Mouse (Mus musculus) neural tube, embryonic 13.5 days (tissue): ENCODE results near the gene Npcd. TPM values are rescaled to one million over a fixed set of nuclear protein-coding genes. Genes with fewer than 3 reads are reported as not detected.

Source experiments
- ATAC-seq: fragments of 200-750 bp; cut with Nextera tagmentation; 2 replicates; pipeline ENCODE4 v1.8.0; 2017; ENCODE audit warnings: low read depth, mild to moderate bottlenecking, moderate TSS enrichment, moderate library complexity
- H3K27ac ChIP-seq: fragments of 300-500 bp; sonication (generic); replicated peaks from 2 replicates; pipeline ENCODE4 v1.5.1; 2015; ENCODE audit warnings: moderate library complexity, mild to moderate bottlenecking, inconsistent platforms
- H3K27me3 ChIP-seq: fragments of 300-500 bp; sonication (generic); 2 replicates; pipeline ENCODE4 v1.6.1; 2015; ENCODE audit warnings: mild to moderate bottlenecking, inconsistent platforms
- H3K36me3 ChIP-seq: fragments of 300-500 bp; sonication (generic); 2 replicates; pipeline ENCODE4 v1.6.1; 2015; ENCODE audit warnings: mild to moderate bottlenecking, inconsistent platforms
- H3K4me1 ChIP-seq: fragments of 300-500 bp; sonication (generic); replicated peaks from 2 replicates; pipeline ENCODE4 v1.6.1; 2015; ENCODE audit warnings: inconsistent platforms
- H3K4me2 ChIP-seq: fragments of 300-500 bp; sonication (generic); 2 replicates; pipeline ENCODE4 v1.6.1; 2015; ENCODE audit warnings: inconsistent platforms, mild to moderate bottlenecking, moderate library complexity
- H3K4me3 ChIP-seq: fragments of 300-500 bp; sonication (generic); 2 replicates; pipeline ENCODE4 v1.5.1; 2015; ENCODE audit warnings: mild to moderate bottlenecking, inconsistent platforms
- H3K9ac ChIP-seq: fragments of 300-500 bp; sonication (generic); 2 replicates; pipeline ENCODE4 v1.6.1; 2015; ENCODE audit warnings: moderate library complexity, mild to moderate bottlenecking, inconsistent platforms
- H3K9me3 ChIP-seq: fragments of 300-500 bp; sonication (generic); 2 replicates; pipeline ENCODE4 v1.6.1; 2016; ENCODE audit warnings: inconsistent platforms
- WGBS: fragments of 180-500 bp; shearing (Covaris S2); methylation state at CpG from one replicate; pipeline ENCODE4 v1.1.7; 2015; 5-methylcytosine and 5-hydroxymethylcytosine counted together
- polyA plus RNA-seq: library from polyadenylated mRNA; unstranded; fragments of >200 nt; fragmentation: Nextera tagmentation; extraction: Ambion mirVana; gene quantifications from 2 replicates; pipeline ENCODE4 v1.2.1, GENCODE M21; 2015

Gene Npcd
- polyA plus RNA-seq, 1 experiment from 2014 or later, result not detected

GRCm38 (mm10) chr15:79796256-79796655 lies 37.8 kb downstream of the Npcd start:
- no peaks in the 10 kb centered on the region for H3K9me3 ChIP-seq
- H3K27ac ChIP-seq, result no peak overlapping the region
- WGBS, result 76% methylated on average over 12 of the region's 12 CpGs
- H3K36me3 ChIP-seq, result no peaks in the 10 kb centered on the region
- H3K4me1 ChIP-seq, result peaks cover 13% of the 10 kb centered on the region; the same call in 1 of the 2 replicates
- ATAC-seq, result no peak
- no peak overlapping the region for H3K9ac ChIP-seq
- no peak overlapping the region for H3K4me2 ChIP-seq
- peaks cover 32% of the 10 kb centered on the region for H3K27me3 ChIP-seq
- H3K4me3 ChIP-seq, result no peak overlapping the region

GRCm38 (mm10) chr15:79794173-79794572 lies 39.9 kb downstream of the Npcd start:
- no peak overlapping the region for H3K4me3 ChIP-seq

GRCm38 (mm10) chr15:79793076-79793475 lies 41.0 kb downstream of the Npcd start:
- peaks cover 4% of the 10 kb centered on the region; the same call in 1 of the 2 replicates for H3K36me3 ChIP-seq
- H3K9me3 ChIP-seq, result no peaks in the 10 kb centered on the region
- WGBS, result 94% methylated on average over 9 of the region's 9 CpGs
- H3K4me2 ChIP-seq, result no peak overlapping the region
- peaks cover 7% of the 10 kb centered on the region for H3K4me1 ChIP-seq
- H3K27ac ChIP-seq, result no peak overlapping the region
- ATAC-seq, result no peak
- no peak overlapping the region for H3K4me3 ChIP-seq
- peaks cover 31% of the 10 kb centered on the region for H3K27me3 ChIP-seq
- no peak overlapping the region for H3K9ac ChIP-seq

More at GRCm38 (mm10) chr15:79794173-79794572, 39.9 kb downstream of the Npcd start:
- WGBS, result 38% methylated on average over 20 of the region's 20 CpGs
- Histone ChIP-seq H3K4me2 (no peak overlapping the region), H3K27me3 (peaks cover 32% of the 10 kb centered on the region), H3K36me3 (peaks cover 2% of the 10 kb centered on the region; the same call in 1 of the 2 replicates), H3K4me1 (0 out of 2 replicates have a peak, but pooled peaks cover 5% of the 10 kb centered on the region), H3K9me3 (no peaks in the 10 kb centered on the region), H3K9ac (no peak overlapping the region), H3K27ac (no peak overlapping the region)
- no peak for ATAC-seq

- Histone ChIP-seq H3K27me3 (peaks cover 29% of the 10 kb centered on the region), H3K9ac (no peak overlapping the region), H3K4me3 (no peak overlapping the region), H3K9me3 (no peaks in the 10 kb centered on the region), H3K4me2 (no peak overlapping the region), H3K36me3 (peaks cover 4% of the 10 kb centered on the region; the same call in 1 of the 2 replicates), H3K27ac (no peak overlapping the region), H3K4me1 (peaks cover 13% of the 10 kb centered on the region)
- ATAC-seq, result no peak
- 22% methylated on average over 19 of the region's 19 CpGs for WGBS
Observed at GRCm38 (mm10) chr15:79792455-79792854, 41.6 kb downstream of the Npcd start.

GRCm38 (mm10) chr15:79791502-79791901 lies 42.5 kb downstream of the Npcd start:
- Histone ChIP-seq H3K27me3 (peaks cover 29% of the 10 kb centered on the region), H3K9ac (no peak overlapping the region), H3K27ac (no peak overlapping the region), H3K4me1 (peaks cover 18% of the 10 kb centered on the region), H3K9me3 (no peaks in the 10 kb centered on the region), H3K4me2 (no peak overlapping the region), H3K36me3 (peaks cover 4% of the 10 kb centered on the region; the same call in 1 of the 2 replicates), H3K4me3 (no peak overlapping the region)
- WGBS, result 5% methylated on average over 12 of the region's 12 CpGs
- no peak for ATAC-seq

- peaks cover 4% of the 10 kb centered on the region; the same call in 1 of the 2 replicates for H3K36me3 ChIP-seq
- no peak for ATAC-seq
- no peak overlapping the region for H3K27ac ChIP-seq
- no peak overlapping the region for H3K4me3 ChIP-seq
- WGBS, result 84% methylated on average over 6 of the region's 6 CpGs
- peaks cover 13% of the 10 kb centered on the region for H3K4me1 ChIP-seq
- peaks cover 29% of the 10 kb centered on the region for H3K27me3 ChIP-seq
- H3K9ac ChIP-seq, result no peak overlapping the region
- no peaks in the 10 kb centered on the region for H3K9me3 ChIP-seq
- H3K4me2 ChIP-seq, result no peak overlapping the region
Observed at GRCm38 (mm10) chr15:79790905-79791304, 43.1 kb downstream of the Npcd start.

GRCm38 (mm10) chr15:79790111-79790510 lies 43.9 kb downstream of the Npcd start:
- no peak overlapping the region for H3K27ac ChIP-seq
- 53% methylated on average over 8 of the region's 8 CpGs for WGBS
- no peak overlapping the region for H3K4me3 ChIP-seq
- H3K27me3 ChIP-seq, result peaks cover 29% of the 10 kb centered on the region
- peaks cover 13% of the 10 kb centered on the region for H3K4me1 ChIP-seq
- H3K9me3 ChIP-seq, result no peaks in the 10 kb centered on the region
- no peak overlapping the region for H3K4me2 ChIP-seq
- no peak for ATAC-seq
- no peak overlapping the region for H3K9ac ChIP-seq
- H3K36me3 ChIP-seq, result peaks cover 4% of the 10 kb centered on the region; the same call in 1 of the 2 replicates

GRCm38 (mm10) chr15:79787815-79788214 lies 46.2 kb downstream of the Npcd start:
- ATAC-seq, result peak; percentile 37; the same call in 1 of the 2 replicates
- 53% methylated on average over 8 of the region's 8 CpGs for WGBS
- Histone ChIP-seq H3K27ac (no peak overlapping the region), H3K36me3 (peaks cover 4% of the 10 kb centered on the region; the same call in 1 of the 2 replicates), H3K4me1 (peaks cover 13% of the 10 kb centered on the region), H3K9me3 (no peaks in the 10 kb centered on the region), H3K27me3 (peaks cover 21% of the 10 kb centered on the region), H3K4me2 (no peak overlapping the region), H3K4me3 (no peak overlapping the region), H3K9ac (no peak overlapping the region)

GRCm38 (mm10) chr15:79785056-79785455 lies 49.0 kb downstream of the Npcd start:
- H3K4me1 ChIP-seq, result peaks cover 13% of the 10 kb centered on the region
- H3K36me3 ChIP-seq, result peaks cover 4% of the 10 kb centered on the region; the same call in 1 of the 2 replicates
- H3K4me3 ChIP-seq, result no peak overlapping the region
- no peak overlapping the region for H3K27ac ChIP-seq
- no peaks in the 10 kb centered on the region for H3K27me3 ChIP-seq
- no peak overlapping the region for H3K4me2 ChIP-seq
- ATAC-seq, result no peak
- 82% methylated on average over 1 of the region's 1 CpGs for WGBS
- no peak overlapping the region for H3K9ac ChIP-seq
- no peaks in the 10 kb centered on the region for H3K9me3 ChIP-seq

- H3K9me3 ChIP-seq, result no peaks in the 10 kb centered on the region
Observed at GRCm38 (mm10) chr15:79777749-79778148, 56.3 kb downstream of the Npcd start, which contains the start of gene Dnal4. Gene Dnal4, minus strand, starts transcription at chr15:79777849.

GRCm38 (mm10) chr15:79775662-79776061 lies 58.4 kb downstream of the Npcd start:
- Histone ChIP-seq H3K9ac (no peak overlapping the region), H3K36me3 (no peaks in the 10 kb centered on the region), H3K4me2 (no peak overlapping the region), H3K4me3 (no peak overlapping the region), H3K4me1 (peaks cover 32% of the 10 kb centered on the region), H3K27me3 (no peaks in the 10 kb centered on the region), H3K27ac (no peak overlapping the region), H3K9me3 (no peaks in the 10 kb centered on the region)
- 71% methylated on average over 7 of the region's 7 CpGs for WGBS
- ATAC-seq, result no peak

More at GRCm38 (mm10) chr15:79777749-79778148, 56.3 kb downstream of the Npcd start, which contains the start of gene Dnal4:
- H3K4me1 ChIP-seq, result peaks cover 19% of the 10 kb centered on the region
- H3K27me3 ChIP-seq, result no peaks in the 10 kb centered on the region
- no peak for ATAC-seq
- no peak within 1 kb of the TSS for H3K9ac ChIP-seq
- H3K27ac ChIP-seq, result no peak within 1 kb of the TSS
- H3K4me2 ChIP-seq, result no peak within 1 kb of the TSS
- H3K4me3 ChIP-seq, result no peak within 1 kb of the TSS
- H3K36me3 ChIP-seq, result no peaks in the 10 kb centered on the region

GRCm38 (mm10) chr15:79774117-79775027 lies 59.7 kb downstream of the Npcd start:
- Histone ChIP-seq H3K27me3 (no peaks in the 10 kb centered on the region), H3K9me3 (no peaks in the 10 kb centered on the region), H3K9ac (peak overlapping the region; percentile 89), H3K4me2 (peak overlapping the region; percentile 85), H3K4me3 (peak overlapping the region; percentile 82), H3K4me1 (peaks cover 42% of the 10 kb centered on the region), H3K36me3 (no peaks in the 10 kb centered on the region), H3K27ac (peak overlapping the region; percentile 80)
- peak; percentile 98 for ATAC-seq
- WGBS, result under 1% methylated on average over 50 of the region's 50 CpGs
